Mouse (Mus musculus) cerebellum, adult 2 months (tissue): ENCODE data around the gene Pnma1. TPM values are rescaled to one million over a fixed set of nuclear protein-coding genes. Genes with fewer than 3 reads are reported as not detected.
"Not testable (repeated sequence)": the region's sequence is repeated elsewhere in the genome, so short reads cannot be mapped to it uniquely, and the experiment has no call there.

Experiments used
- DNase-seq, 2 experiments: peaks; one replicate each; pipeline ENCODE4 v3.0.0; 2021
- H3K27ac ChIP-seq: fragments of 200-500 bp; 2 replicates; pipeline ENCODE4 v1.5.1; 2012; ENCODE audit warnings: low read length, control low read depth, inconsistent platforms; ENCODE audit not compliant: insufficient read depth
- H3K27me3 ChIP-seq: fragments of 200-500 bp; 2 replicates; pipeline ENCODE4 v1.6.1; 2012; ENCODE audit warnings: inconsistent platforms, mild to moderate bottlenecking, low read length, moderate library complexity; ENCODE audit not compliant: control insufficient read depth, insufficient read depth
- H3K4me1 ChIP-seq: fragments of 200-500 bp; 2 replicates; pipeline ENCODE4 v1.6.1; 2011; ENCODE audit warnings: low read length; ENCODE audit not compliant: control insufficient read depth, insufficient read depth
- H3K4me3 ChIP-seq: fragments of 200-500 bp; replicated peaks from 2 replicates; pipeline ENCODE3; 2011; ENCODE audit warnings: mild to moderate bottlenecking, low read depth, low read length, control low read depth; ENCODE audit not compliant: insufficient read depth
- CTCF ChIP-seq: fragments of 200-500 bp; IDR thresholded peaks from 2 replicates; pipeline ENCODE4 v1.5.1; 2011; ENCODE audit warnings: low read depth, mild to moderate bottlenecking, control low read depth, low read length, moderate library complexity, borderline replicate concordance; ENCODE audit not compliant: insufficient read depth
- POLR2A ChIP-seq: fragments of 200-500 bp; IDR thresholded peaks from 2 replicates; pipeline ENCODE4 v1.6.1; 2011; ENCODE audit warnings: low read length, control low read depth, borderline replicate concordance; ENCODE audit not compliant: insufficient read depth
- WGBS: fragments of 180-500 bp; shearing (Covaris S2); methylation state at CpG from one replicate; pipeline ENCODE4 v1.1.7; 2018; 5-methylcytosine and 5-hydroxymethylcytosine counted together
- polyA plus RNA-seq: library from polyadenylated mRNA; depleted of rRNA; stranded (reverse); fragments of >200 nt; gene quantifications from 2 replicates; pipeline ENCODE4 v1.2.3, GENCODE M21; 2012; rRNA removed

The Pnma1 gene
- polyA plus RNA-seq, 1 experiment, result 0.84 TPM

- WGBS, result 70% methylated on average over 2 of the region's 2 CpGs
- Histone ChIP-seq H3K27ac (no peak overlapping the region), H3K4me1 (no peaks in the 10 kb centered on the region), H3K4me3 (peak overlapping the region; percentile 56), H3K27me3 (no peaks in the 10 kb centered on the region)
- no peak for DNase-seq
- TF ChIP-seq CTCF (no peak), POLR2A (no peak)
Observed at GRCm38 (mm10) chr12:84101493-84101845, 46.8 kb downstream of the Pnma1 start.

GRCm38 (mm10) chr12:84100604-84101492, 47.4 kb downstream of the Pnma1 start, which contains the start of gene Acot6:
Gene Acot6 (plus strand): TSS chr12:84100654.
- H3K27me3 ChIP-seq, H3K4me1 ChIP-seq: not testable (repeated sequence)
- peak; percentile 49 to 69 for DNase-seq
- Histone ChIP-seq H3K27ac (peak within 1 kb of the TSS; percentile 4; the same call in 1 of the 2 replicates), H3K4me3 (peak within 1 kb of the TSS; percentile 56)
- under 1% methylated on average over 80 of the region's 80 CpGs for WGBS

GRCm38 (mm10) chr12:84100071-84100470, 48.2 kb downstream of the Pnma1 start:
- TF ChIP-seq POLR2A (no peak), CTCF (no peak)

GRCm38 (mm10) chr12:84099605-84100004, 48.7 kb downstream of the Pnma1 start:
- Histone ChIP-seq H3K27me3 (no peaks in the 10 kb centered on the region), H3K4me1 (no peaks in the 10 kb centered on the region), H3K27ac (no peak overlapping the region), H3K4me3 (no peak overlapping the region)
- 100% methylated on average over 2 of the region's 2 CpGs for WGBS
- TF ChIP-seq POLR2A (no peak), CTCF (no peak)
- no peak for DNase-seq

More at GRCm38 (mm10) chr12:84100071-84100470, 48.2 kb downstream of the Pnma1 start:
- H3K4me3 ChIP-seq, result no peak overlapping the region
- H3K4me1 ChIP-seq, result no peaks in the 10 kb centered on the region
- no peak overlapping the region for H3K27ac ChIP-seq
- 31% methylated on average over 1 of the region's 1 CpGs for whole genome bisulfite sequencing
- no peaks in the 10 kb centered on the region for H3K27me3 ChIP-seq
- DNase-seq, result no peak

Other genes starting within 250 kb of the Pnma1 start
- 54.5 and 60.1 TPM in 2 replicates for gene Numb, start 226.6 kb downstream of the Pnma1 start, polyA plus RNA-seq
- gene Riox1, start 197.9 kb downstream of the Pnma1 start, polyA plus RNA-seq, result 8.9 and 9.6 TPM in 2 replicates
- gene Heatr4, start 163.6 kb downstream of the Pnma1 start, polyA plus RNA-seq, result 0.03 and 0.05 TPM in 2 replicates
- gene Acot2, start 160.6 kb downstream of the Pnma1 start, polyA plus RNA-seq, result 6.4 and 6.8 TPM in 2 replicates
- 18.2 and 19.3 TPM in 2 replicates for gene Acot1, start 139.0 kb downstream of the Pnma1 start, polyA plus RNA-seq
- 0.24 and 0.43 TPM in 2 replicates for gene Acot4, start 110.1 kb downstream of the Pnma1 start, polyA plus RNA-seq
- not detected in 2 replicates for gene Gm49366, start 109.6 kb downstream of the Pnma1 start, polyA plus RNA-seq
- 0.61 and 0.62 TPM in 2 replicates for gene Acot3, start 96.3 kb downstream of the Pnma1 start, polyA plus RNA-seq
- 1.1 and 1.3 TPM in 2 replicates for gene Acot5, start 79.2 kb downstream of the Pnma1 start, polyA plus RNA-seq
- 5.5 and 6.6 TPM in 2 replicates for gene Acot6, start 47.8 kb downstream of the Pnma1 start, polyA plus RNA-seq
- 22.6 and 23.8 TPM in 2 replicates for gene Dnal1, start 34.1 kb downstream of the Pnma1 start, polyA plus RNA-seq
- gene Elmsan1, start 70.4 kb upstream of the Pnma1 start, polyA plus RNA-seq, result 8.4 and 9.7 TPM in 2 replicates
- gene Ptgr2, start 136.7 kb upstream of the Pnma1 start, polyA plus RNA-seq, result 28.8 and 30.2 TPM in 2 replicates
- 44.4 and 52.4 TPM in 2 replicates for gene Zfp410, start 168.4 kb upstream of the Pnma1 start, polyA plus RNA-seq
- gene Coq6, start 213.2 kb upstream of the Pnma1 start, polyA plus RNA-seq, result 39.9 and 45.0 TPM in 2 replicates
- 10.8 and 10.9 TPM in 2 replicates for gene Fam161b, start 213.3 kb upstream of the Pnma1 start, polyA plus RNA-seq